Mouse (Mus musculus) lung, postnatal 0 days (tissue): ENCODE data around the gene Tmem52b. TPM values are rescaled to one million over a fixed set of nuclear protein-coding genes. Genes with fewer than 3 reads are reported as not detected.
"Not testable (repeated sequence)": the region's sequence is repeated elsewhere in the genome, so short reads cannot be mapped to it uniquely, and the experiment has no call there.

Experiments used
- ATAC-seq: fragments of 200-750 bp; cut with Nextera tagmentation; 2 replicates; pipeline ENCODE4 v1.8.0; 2017; ENCODE audit warnings: moderate library complexity
- DNase-seq: peaks from one replicate; pipeline ENCODE4 v3.0.0-alpha.2; 2016; ENCODE audit warnings: low spot score
- H3K27ac ChIP-seq: fragments of 300-500 bp; sonication (generic); 2 replicates; pipeline ENCODE4 v1.5.1; 2014; ENCODE audit warnings: antibody characterized with exemption, mild to moderate bottlenecking, low read length, mixed read lengths
- H3K27me3 ChIP-seq: fragments of 300-500 bp; sonication (generic); replicated peaks from 2 replicates; pipeline ENCODE4 v1.6.1; 2014; ENCODE audit warnings: low read length, mixed read lengths; ENCODE audit not compliant: insufficient read depth
- H3K36me3 ChIP-seq: fragments of 300-500 bp; sonication (generic); 2 replicates; pipeline ENCODE4 v1.6.1; 2014; ENCODE audit warnings: low read length, mixed read lengths; ENCODE audit not compliant: insufficient read depth
- H3K4me1 ChIP-seq: fragments of 300-500 bp; sonication (generic); 2 replicates; pipeline ENCODE4 v1.6.1; 2014; ENCODE audit warnings: antibody characterized with exemption, low read depth, low read length, mixed read lengths; ENCODE audit not compliant: insufficient read depth
- H3K4me2 ChIP-seq: fragments of 300-500 bp; sonication (generic); replicated peaks from 2 replicates; pipeline ENCODE4 v1.6.1; 2014; ENCODE audit warnings: low read depth, mild to moderate bottlenecking, low read length, moderate library complexity, mixed read lengths
- H3K4me3 ChIP-seq: fragments of 300-500 bp; sonication (generic); 2 replicates; pipeline ENCODE4 v1.5.1; 2014; ENCODE audit warnings: low read depth, low read length
- H3K9ac ChIP-seq: fragments of 300-500 bp; sonication (generic); replicated peaks from 2 replicates; pipeline ENCODE4 v1.6.1; 2014; ENCODE audit warnings: low read depth, mild to moderate bottlenecking
- H3K9me3 ChIP-seq: fragments of 300-500 bp; sonication (generic); 2 replicates; pipeline ENCODE4 v1.6.1; 2016; ENCODE audit warnings: low read length, mixed read lengths
- CTCF ChIP-seq: IDR thresholded peaks from 2 replicates; pipeline ENCODE4 v1.5.1; 2016; ENCODE audit warnings: antibody characterized with exemption, mild to moderate bottlenecking
- EP300 ChIP-seq: IDR thresholded peaks from 2 replicates; pipeline ENCODE4 v1.6.1; 2016; ENCODE audit warnings: antibody characterized with exemption, mild to moderate bottlenecking, control low read depth
- WGBS: fragments of 180-500 bp; shearing (Covaris S2); extraction: QIAGEN DNeasy Blood & Tissue Kit; methylation state at CpG from one replicate; pipeline ENCODE4 v1.1.7; 2014; 5-methylcytosine and 5-hydroxymethylcytosine counted together
- polyA plus RNA-seq: library from polyadenylated mRNA; unstranded; fragments of >200 nt; fragmentation: Nextera tagmentation; extraction: Ambion mirVana; gene quantifications from 2 replicates; pipeline ENCODE4 v1.2.1, GENCODE M21; 2015

The Tmem52b gene
- polyA plus RNA-seq, 1 experiment from 2014 or later, result not detected

- TF ChIP-seq EP300 (no peak), CTCF (no peak)
- no peak overlapping the region for H3K9ac ChIP-seq
- DNase-seq, result peak; percentile 37
- no peak overlapping the region for H3K27ac ChIP-seq
- H3K9me3 ChIP-seq, result no peaks in the 10 kb centered on the region
- 66% methylated on average over 3 of the region's 3 CpGs for WGBS
- no peak overlapping the region for H3K4me2 ChIP-seq
- no peaks in the 10 kb centered on the region for H3K27me3 ChIP-seq
- H3K36me3 ChIP-seq, result no peaks in the 10 kb centered on the region
- no peaks in the 10 kb centered on the region for H3K4me1 ChIP-seq
- no peak for ATAC-seq
- H3K4me3 ChIP-seq, result no peak overlapping the region
Measured at GRCm38 (mm10) chr6:129497345-129498218, 14.8 kb upstream of the Tmem52b start.

- not testable (repeated sequence) for H3K4me2 ChIP-seq, H3K27me3 ChIP-seq, H3K36me3 ChIP-seq, H3K9me3 ChIP-seq, H3K27ac ChIP-seq, ATAC-seq, H3K4me3 ChIP-seq, H3K9ac ChIP-seq, H3K4me1 ChIP-seq, DNase-seq
- 85% methylated on average over 1 of the region's 1 CpGs for WGBS
Measured at GRCm38 (mm10) chr6:129499516-129499915, 12.8 kb upstream of the Tmem52b start.

GRCm38 (mm10) chr6:129503471-129503870, 8.9 kb upstream of the Tmem52b start:
- ATAC-seq (no peak), DNase-seq (no peak)
- H3K27me3 ChIP-seq, result no peaks in the 10 kb centered on the region
- no peak overlapping the region for H3K27ac ChIP-seq
- H3K36me3 ChIP-seq, result no peaks in the 10 kb centered on the region
- H3K9ac ChIP-seq, result no peak overlapping the region
- no peaks in the 10 kb centered on the region for H3K9me3 ChIP-seq
- TF ChIP-seq EP300 (no peak), CTCF (no peak)
- no peak overlapping the region for H3K4me3 ChIP-seq
- no peak overlapping the region for H3K4me2 ChIP-seq
- 80% methylated on average over 2 of the region's 2 CpGs for WGBS
- H3K4me1 ChIP-seq, result no peaks in the 10 kb centered on the region

- 56% methylated on average over 9 of the region's 9 CpGs for WGBS
- no peak within 1 kb of the TSS for H3K4me2 ChIP-seq
- DNase-seq, result peak; percentile 41
- ATAC-seq, result no peak
- no peaks in the 10 kb centered on the region for H3K36me3 ChIP-seq
- TF ChIP-seq EP300 (no peak), CTCF (no peak)
- no peak within 1 kb of the TSS for H3K27ac ChIP-seq
- H3K4me1 ChIP-seq, result no peaks in the 10 kb centered on the region
- no peak within 1 kb of the TSS for H3K9ac ChIP-seq
- H3K9me3 ChIP-seq, result no peaks in the 10 kb centered on the region
- no peak within 1 kb of the TSS for H3K4me3 ChIP-seq
- no peaks in the 10 kb centered on the region for H3K27me3 ChIP-seq
Measured at GRCm38 (mm10) chr6:129507024-129507423, 5.3 kb upstream of the Tmem52b start, which contains the start of gene Olr1. TSS of gene Olr1 (minus strand) at chr6:129507165.

GRCm38 (mm10) chr6:129510120-129510911, 2.0 kb upstream of the Tmem52b start:
- H3K9ac ChIP-seq, result no peak overlapping the region
- H3K9me3 ChIP-seq, result no peaks in the 10 kb centered on the region
- H3K4me3 ChIP-seq, result no peak overlapping the region
- no peaks in the 10 kb centered on the region for H3K36me3 ChIP-seq
- no peak for ATAC-seq
- no peak overlapping the region for H3K27ac ChIP-seq
- WGBS, result 48% methylated on average over 6 of the region's 6 CpGs
- no peak overlapping the region for H3K4me2 ChIP-seq
- no peaks in the 10 kb centered on the region for H3K4me1 ChIP-seq
- TF ChIP-seq CTCF (no peak), EP300 (no peak)
- H3K27me3 ChIP-seq, result no peaks in the 10 kb centered on the region
- DNase-seq, result no peak

GRCm38 (mm10) chr6:129512868-129513267, 513 bp downstream of the Tmem52b start:
- H3K9ac ChIP-seq, result no peak overlapping the region
- TF ChIP-seq CTCF (no peak), EP300 (no peak)
- H3K4me1 ChIP-seq, result no peaks in the 10 kb centered on the region
- DNase-seq (no peak), ATAC-seq (no peak)
- no peak overlapping the region for H3K4me3 ChIP-seq
- no peak overlapping the region for H3K4me2 ChIP-seq
- H3K9me3 ChIP-seq, result no peaks in the 10 kb centered on the region
- WGBS, result 44% methylated on average over 8 of the region's 8 CpGs
- H3K27ac ChIP-seq, result no peak overlapping the region
- H3K27me3 ChIP-seq, result no peaks in the 10 kb centered on the region
- no peaks in the 10 kb centered on the region for H3K36me3 ChIP-seq
